Mouse (Mus musculus) right cerebral cortex, postnatal 10 days (tissue): ENCODE results near the gene Gzf1.
A peak's percentile ranks its signal among the peaks of the same experiment; 100 is the strongest.

Experiments used
- DNase-seq, 2 experiments: peaks; one replicate each; pipeline ENCODE4 v3.0.0; 2021; ENCODE audit warnings: low spot score in 2 of 2

Gzf1 gene

GRCm38 (mm10) chr2:148680775-148681291 is at the start of gene Gzf1:
Gene Gzf1 (plus strand): TSS chr2:148681023.
- peak; percentile 99 for DNase-seq

DNA sequence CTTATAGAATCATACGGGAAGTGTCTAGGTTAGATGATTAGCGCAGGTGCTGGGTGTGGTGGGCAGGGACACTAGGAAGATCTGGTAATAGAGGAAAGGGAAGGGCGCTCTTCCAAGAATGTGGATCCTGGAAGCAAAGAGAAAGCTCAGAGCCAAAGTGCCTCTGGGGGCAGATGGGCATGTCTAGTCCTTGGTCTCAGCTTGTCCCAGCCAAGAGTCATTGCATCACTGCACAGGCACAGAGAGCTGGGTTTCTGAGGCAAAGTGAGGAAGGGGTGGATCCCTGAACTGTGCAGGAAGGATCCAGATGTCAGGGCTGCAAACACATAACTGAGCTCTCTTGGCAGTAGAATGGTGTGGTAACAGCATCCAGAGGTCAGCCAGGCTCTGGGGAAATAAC is 49.2 kb upstream of the Gzf1 start:
- no peak for DNase-seq

DNA sequence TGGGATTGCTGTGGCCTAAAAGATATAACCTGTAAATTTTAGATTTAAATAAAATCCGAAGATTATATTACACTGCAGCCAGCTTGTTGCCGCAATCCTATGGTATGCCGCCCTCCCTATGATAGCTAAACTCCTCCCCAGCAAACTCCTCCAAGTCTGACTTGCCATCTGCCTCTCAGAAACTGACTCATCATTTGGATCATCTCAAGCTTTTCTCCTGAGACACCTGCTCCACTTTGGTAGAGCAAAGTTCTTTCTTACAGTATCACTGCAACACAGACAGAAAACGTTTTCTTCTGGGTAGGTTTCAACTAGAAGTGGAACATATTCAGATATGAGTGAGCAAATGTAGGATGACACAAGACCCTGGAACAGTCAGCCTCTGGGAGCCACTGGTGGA is 46.4 kb upstream of the Gzf1 start:
- peak; percentile 25 to 43 for DNase-seq

- no peak for DNase-seq
Measured at GRCm38 (mm10) chr2:148642610-148643370, 38.0 kb upstream of the Gzf1 start.

GRCm38 (mm10) chr2:148644421-148645000 is 36.3 kb upstream of the Gzf1 start:
- no peak for DNase-seq

- no peak for DNase-seq
Measured at GRCm38 (mm10) chr2:148650587-148651357, 30.1 kb upstream of the Gzf1 start.

GRCm38 (mm10) chr2:148654961-148655360 is 25.9 kb upstream of the Gzf1 start:
- peak; percentile 85 to 87 for DNase-seq

- DNase-seq = no peak
Measured at GRCm38 (mm10) chr2:148663458-148663857, 17.4 kb upstream of the Gzf1 start.

DNA sequence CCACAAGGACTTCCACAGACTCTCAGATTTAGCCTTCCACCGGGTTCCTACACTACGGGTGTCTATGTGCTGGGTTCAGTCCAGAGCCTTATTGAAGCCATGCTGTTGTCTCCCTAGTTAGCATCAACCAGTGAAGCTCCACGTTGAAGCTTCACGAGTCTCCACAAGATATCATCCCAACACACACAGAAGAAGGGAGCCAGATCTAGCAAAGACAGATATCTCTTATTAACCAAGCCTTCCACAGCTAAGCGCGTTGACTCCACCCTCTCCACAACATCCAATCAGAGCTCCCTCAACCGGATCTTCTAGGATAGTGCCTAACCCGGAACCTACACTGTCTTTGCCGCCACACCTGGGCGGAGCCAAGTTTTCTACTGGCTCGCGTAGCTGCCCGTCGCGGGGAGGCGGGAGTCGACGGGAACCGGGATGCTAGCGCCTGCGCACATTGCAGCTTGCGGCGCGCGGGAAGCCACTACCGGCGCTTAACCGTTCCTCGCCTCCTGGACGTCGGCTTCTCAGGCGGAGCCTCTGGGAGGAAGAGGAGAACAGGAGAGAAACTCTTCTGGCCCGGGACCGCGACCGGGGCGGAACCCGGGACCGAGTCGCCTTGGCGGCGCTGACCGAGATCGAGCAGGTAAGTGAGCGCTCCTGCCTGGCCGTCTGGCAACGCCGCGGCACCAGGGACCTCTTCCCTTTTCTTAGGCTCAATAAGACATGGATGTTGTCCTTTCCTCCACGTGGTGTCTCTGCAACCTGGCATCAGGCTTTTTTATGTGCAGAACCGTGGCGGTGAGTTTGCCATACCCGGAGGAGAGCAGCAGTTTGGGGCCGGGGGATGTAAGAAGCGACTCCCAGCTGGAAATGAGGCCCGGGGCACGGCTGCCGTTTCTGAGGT is 8.4 kb upstream of the Gzf1 start, which contains the start of gene Nxt1:
Gene Nxt1 (plus strand): TSS at position 403 of the 898 bp plus-strand sequence.
- DNase-seq = peak; percentile 99

GRCm38 (mm10) chr2:148677801-148678200 is 3.0 kb upstream of the Gzf1 start:
- DNase-seq = peak; percentile 95

GRCm38 (mm10) chr2:148679346-148679745 is 1.5 kb upstream of the Gzf1 start:
- peak; percentile 58 to 76 for DNase-seq

GRCm38 (mm10) chr2:148681461-148681891 is 653 bp downstream of the Gzf1 start:
- peak; percentile 59 to 62 for DNase-seq

GRCm38 (mm10) chr2:148683031-148683430 is 2.2 kb downstream of the Gzf1 start:
- DNase-seq = no peak

- no peak for DNase-seq
Measured at GRCm38 (mm10) chr2:148684972-148685371, 4.1 kb downstream of the Gzf1 start.

GRCm38 (mm10) chr2:148685709-148686108 is 4.9 kb downstream of the Gzf1 start:
- DNase-seq = no peak

DNA sequence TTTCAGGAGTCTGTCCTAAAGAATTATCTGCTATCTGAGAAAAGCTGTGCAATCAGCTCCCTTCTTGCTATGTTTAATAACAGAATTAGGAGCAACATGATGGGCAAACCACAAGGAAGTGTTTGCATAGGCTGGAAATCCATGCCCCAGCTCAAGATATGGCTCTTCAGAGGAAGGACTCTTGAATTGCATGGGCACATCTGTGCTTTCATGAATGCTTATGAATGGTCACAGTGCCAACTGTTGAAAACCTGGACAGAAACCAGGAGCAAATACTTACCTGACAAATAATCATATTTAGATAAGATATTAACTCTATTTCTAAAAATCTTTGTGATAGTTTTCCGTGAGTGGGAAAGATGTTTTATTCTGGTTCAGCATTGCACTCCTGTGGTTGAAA is 6.0 kb downstream of the Gzf1 start:
- no peak for DNase-seq

DNA sequence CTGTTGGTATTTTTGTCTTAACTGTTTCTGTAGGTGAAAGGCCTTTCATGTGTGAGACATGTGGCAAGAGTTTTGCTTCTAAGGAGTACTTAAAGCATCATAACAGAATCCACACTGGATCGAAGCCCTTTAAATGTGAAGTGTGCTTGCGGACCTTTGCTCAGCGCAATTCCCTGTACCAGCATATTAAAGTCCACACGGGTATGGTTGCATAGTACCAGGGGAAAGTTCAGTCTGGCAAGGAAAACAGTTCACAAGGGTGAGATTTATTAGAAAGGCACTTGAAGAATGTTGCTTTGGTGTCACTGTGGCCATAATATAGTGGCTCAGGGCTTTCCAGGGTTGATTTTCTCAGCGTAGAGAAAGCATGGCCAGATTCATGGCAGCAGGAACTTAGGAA is 7.1 kb downstream of the Gzf1 start:
- DNase-seq = no peak

DNA sequence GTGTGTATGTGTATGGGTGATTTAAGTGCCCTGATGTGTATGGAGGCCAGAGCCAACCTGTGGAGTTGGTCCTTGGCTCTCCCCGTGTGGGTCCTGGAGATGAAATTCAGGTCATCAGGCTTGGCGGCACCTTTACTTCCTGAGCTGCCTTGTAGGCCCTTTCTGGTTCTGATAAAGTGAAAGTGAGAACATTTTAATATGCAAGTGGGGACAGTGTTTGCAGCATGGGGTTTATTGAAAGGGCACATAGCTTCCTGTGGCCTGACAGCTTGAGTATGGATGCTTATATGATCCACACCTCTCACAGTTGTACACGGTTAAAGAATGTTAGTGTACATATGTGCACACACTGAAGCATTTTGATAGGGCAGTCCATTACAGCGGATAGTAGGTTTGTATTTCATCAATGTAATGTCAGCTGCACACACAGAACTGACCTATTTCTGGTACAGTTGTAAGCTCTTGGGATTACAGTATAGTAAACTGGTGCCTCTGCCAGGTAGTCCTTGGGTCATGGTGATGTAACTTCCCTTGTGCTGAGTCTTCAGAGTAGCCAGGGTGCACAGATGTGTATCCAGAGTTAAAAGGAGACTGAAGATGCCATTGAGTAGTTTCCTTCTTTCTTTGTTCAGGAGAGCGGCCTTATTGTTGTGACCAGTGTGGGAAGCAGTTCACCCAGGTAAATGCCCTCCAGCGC is 8.8 kb downstream of the Gzf1 start:
- no peak for DNase-seq

GRCm38 (mm10) chr2:148690291-148690690 is 9.5 kb downstream of the Gzf1 start:
- DNase-seq = no peak

DNA sequence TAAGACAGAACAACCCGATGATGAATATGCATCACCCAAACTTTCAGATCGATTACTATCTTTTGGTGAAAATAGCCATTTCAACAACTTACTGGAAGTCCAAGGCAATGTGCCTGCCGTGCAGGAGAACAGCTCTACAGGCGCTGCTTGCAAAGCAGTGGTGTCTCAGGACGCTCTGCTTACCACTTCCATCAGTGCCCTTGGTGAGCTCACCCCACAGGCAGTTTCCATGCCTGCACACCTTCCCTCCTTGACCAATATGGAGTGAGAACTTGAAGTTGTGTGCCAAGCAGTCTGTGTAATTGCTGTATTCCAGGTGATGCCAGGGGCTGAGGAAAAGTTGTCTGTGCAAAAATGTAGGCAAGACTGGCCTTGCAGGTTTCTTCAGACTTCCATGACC is 10.0 kb downstream of the Gzf1 start:
- no peak for DNase-seq

DNA sequence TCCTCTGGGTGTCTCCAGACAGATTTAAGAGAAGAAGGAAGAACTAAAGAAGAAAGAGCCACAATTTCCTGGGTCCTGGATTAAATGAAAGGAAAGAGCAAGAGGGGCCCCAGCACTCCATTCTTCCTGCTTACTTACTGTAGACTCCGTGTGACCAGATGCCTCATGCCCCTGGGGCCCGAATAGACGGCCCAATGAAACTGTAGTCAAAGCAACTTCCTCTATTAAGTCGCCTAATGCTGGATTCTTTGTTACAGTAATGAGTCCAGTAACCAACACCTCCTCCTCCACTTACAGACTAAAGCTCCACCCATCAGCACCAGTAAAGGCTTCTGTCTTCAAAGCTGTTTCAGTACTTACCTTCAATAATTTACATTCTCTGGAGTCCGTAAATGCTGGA is 17.7 kb downstream of the Gzf1 start:
- DNase-seq = no peak
